Mouse (Mus musculus) testis, adult 2 months (tissue): ENCODE data around the gene Atxn7l3.

Experiments used
- CTCF ChIP-seq: fragments of 200-500 bp; IDR thresholded peaks from 2 replicates; pipeline ENCODE4 v1.5.1; 2012; ENCODE audit warnings: low read depth, mild to moderate bottlenecking, inconsistent platforms, low read length, moderate library complexity; ENCODE audit not compliant: control insufficient read depth, insufficient read depth, insufficient replicate concordance
- POLR2A ChIP-seq: fragments of 200-500 bp; IDR thresholded peaks from 2 replicates; pipeline ENCODE4 v1.6.1; 2012; ENCODE audit warnings: low read depth, mild to moderate bottlenecking, inconsistent platforms, low read length, moderate library complexity; ENCODE audit not compliant: control insufficient read depth

GRCm38 (mm10) chr11:102285095-102285834, 11.2 kb downstream of the Atxn7l3 start:
- TF ChIP-seq POLR2A (no peak), CTCF (no peak)
